Mouse (Mus musculus) left cerebral cortex, postnatal 10 days (tissue): ENCODE data around the gene Sema4b. TPM values are rescaled to one million over a fixed set of nuclear protein-coding genes. Genes with fewer than 3 reads are reported as not detected.

Experiments
- DNase-seq, 2 experiments: peaks; one replicate each; pipeline ENCODE4 v3.0.0; 2021 to 2022; ENCODE audit warnings: low spot score in 2 of 2, mixed read lengths in 1 of 2; ENCODE audit errors: extremely low spot score in 1 of 2
- intact Hi-C: fragments of 180-260 bp; cut with DNase I; formaldehyde crosslinking; loops from one replicate; pipeline ENCODE4 v1.15.1; 2025
- total RNA-seq, 2 experiments: library from RNA; stranded (reverse); gene quantifications; 2 replicates each; pipeline ENCODE4 v1.2.3; 2021

Sema4b gene
- total RNA-seq, 2 experiments from 2014 or later = 23.5 to 23.7 TPM

DNA sequence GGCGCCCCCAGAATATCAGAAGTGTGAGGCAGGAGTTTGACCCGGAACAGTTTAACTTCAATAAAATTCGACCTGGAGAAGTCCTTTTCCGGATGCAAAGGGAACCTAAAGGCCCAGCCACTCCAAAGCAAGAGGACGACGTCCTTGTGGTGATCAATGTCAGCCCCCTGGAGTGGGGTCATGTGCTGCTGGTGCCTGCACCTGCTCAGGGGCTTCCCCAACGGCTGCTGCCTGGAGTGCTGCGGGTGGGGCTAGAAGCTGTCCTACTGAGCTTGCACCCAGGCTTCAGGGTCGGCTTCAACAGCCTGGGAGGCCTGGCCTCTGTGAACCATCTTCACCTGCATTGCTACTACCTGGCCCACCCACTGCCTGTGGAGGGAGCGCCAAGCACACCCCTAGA, 51.9 kb downstream of the Sema4b start:
- intact Hi-C loops = no loop called here

DNA sequence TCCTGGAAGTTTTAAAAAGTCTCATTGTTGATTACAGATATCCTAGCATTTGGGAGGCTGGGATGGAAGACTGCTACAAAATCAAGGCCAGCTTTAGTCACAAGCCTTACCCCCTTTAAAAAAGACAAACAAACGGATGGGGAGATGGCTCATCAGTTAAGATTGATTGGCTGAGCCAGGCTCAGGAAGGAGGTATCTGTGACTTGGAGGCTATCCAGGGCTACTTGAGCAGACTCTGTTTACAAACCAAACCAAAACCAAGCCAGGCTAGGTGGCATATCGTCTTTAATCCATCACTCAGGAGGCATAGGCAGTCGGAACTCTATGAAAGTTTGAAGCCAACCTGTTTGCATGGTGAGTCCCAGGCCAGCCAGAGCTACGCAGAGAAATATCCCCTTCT, 55.0 kb downstream of the Sema4b start:
- no peak for DNase-seq
- intact Hi-C loops = no loop called here

More for the DNA sequence above, 51.9 kb downstream of the Sema4b start:
- DNase-seq = no peak

DNA sequence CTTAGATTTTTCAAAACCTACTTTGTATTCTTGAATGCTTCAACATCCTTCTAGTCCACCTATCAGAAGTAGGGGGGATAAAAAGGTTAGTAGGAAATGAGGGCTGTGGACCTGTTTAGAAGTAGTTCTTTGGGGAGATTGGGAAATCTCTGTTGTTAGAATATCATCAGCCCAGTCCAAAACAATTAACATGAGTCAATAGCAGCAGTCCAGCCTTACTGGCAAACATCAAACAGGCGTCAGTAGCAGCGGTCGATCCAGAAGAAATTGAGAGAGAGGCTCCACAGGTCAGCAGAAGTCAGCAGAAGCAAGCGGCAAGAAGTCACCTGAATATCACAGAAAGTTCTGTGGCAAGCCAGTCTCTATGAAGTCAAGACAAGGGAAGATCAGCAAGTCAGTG, 58.2 kb downstream of the Sema4b start:
- no peak for DNase-seq
- intact Hi-C loops = no loop called here

DNA sequence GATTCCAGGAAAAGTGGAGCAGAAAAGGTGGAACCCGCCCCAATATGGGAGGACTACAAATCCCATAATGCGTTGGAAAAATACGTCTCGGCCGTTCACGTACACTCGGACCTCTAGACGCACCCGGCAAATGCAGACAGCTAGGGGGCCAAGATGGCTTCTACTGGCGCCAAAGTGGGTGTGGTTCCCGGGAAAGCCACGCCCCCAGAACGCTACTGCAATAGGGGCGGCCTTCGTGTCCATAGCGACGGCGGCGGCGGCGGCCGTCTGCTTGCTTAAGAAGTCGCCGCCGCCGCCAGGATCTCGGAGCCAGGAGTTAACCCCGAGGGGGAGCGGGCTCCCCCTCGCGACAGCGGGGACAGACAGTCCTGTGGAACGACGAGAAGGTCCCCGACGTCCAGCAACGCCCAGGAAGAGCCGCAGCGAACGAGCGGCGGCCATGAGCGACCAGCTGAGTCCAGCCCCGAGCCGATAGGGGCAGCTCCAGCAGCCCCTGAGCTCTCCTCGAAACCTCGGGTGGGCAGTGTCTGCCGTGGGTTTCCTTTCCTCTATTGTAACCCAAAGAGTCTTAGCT, 59.6 kb downstream of the Sema4b start, which contains the start of gene Ttll13:
Ttll13 (plus strand) TSS at position 229 of the 574 bp plus-strand sequence.
- DNase-seq = peak; percentile 96 to 99
- intact Hi-C loops = no loop called here

DNA sequence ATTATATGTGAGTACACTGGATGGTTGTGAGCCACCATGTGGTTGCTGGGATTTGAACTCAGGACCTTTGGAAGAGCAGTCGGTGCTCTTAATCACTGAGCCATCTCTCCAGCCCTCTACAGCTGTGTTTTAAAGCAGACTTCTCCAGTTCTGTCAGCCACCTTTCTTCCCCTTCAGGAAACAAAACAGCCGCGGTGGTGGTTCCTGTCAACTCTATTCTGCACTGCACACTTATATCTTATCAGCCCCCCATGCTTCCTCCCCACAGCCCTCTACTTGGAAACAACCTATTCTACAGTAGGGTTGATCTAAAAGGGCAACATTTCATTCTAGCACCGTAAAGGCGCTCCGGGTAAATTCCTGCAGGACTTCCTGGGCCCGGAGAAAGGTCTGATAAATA, 60.2 kb downstream of the Sema4b start:
- intact Hi-C loops = no loop called here
- DNase-seq = no peak

DNA sequence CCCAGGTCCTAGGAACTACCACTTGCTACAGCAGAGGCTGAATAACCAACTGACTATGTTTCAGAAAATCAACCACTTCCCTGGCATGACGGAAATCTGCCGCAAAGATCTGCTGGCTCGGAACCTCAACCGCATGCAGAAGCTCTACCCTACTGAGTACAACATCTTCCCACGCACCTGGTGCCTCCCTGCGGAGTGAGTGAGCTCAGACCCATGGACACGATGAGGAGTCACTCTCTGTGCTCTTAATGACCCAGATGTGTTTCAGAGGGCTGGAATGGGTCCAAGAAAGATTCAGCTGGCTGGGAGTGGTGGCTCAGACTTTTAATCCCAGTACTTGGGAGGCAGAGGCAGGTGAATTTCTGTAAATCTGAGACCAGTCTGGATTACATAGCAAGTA, 65.8 kb downstream of the Sema4b start:
- intact Hi-C loops = no loop called here
- DNase-seq = no peak

DNA sequence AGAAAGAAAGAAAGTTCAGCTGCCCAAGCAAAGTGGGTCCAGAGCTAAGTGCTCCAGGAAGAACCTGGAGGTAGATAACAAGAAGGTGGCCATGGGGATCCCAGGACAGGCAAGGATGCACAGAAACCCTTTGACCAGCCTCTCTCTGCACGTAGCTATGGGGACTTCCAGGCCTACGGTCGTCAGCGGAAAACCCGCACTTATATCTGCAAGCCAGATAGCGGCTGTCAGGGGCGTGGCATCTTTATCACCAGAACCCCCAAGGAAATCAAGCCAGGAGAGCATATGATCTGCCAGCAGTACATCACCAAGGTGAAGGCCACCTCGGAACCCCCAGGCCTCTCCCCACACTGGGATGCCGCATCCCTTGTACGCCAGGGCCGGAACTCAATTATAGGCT, 66.2 kb downstream of the Sema4b start:
- DNase-seq = no peak
- intact Hi-C loops = no loop called here

DNA sequence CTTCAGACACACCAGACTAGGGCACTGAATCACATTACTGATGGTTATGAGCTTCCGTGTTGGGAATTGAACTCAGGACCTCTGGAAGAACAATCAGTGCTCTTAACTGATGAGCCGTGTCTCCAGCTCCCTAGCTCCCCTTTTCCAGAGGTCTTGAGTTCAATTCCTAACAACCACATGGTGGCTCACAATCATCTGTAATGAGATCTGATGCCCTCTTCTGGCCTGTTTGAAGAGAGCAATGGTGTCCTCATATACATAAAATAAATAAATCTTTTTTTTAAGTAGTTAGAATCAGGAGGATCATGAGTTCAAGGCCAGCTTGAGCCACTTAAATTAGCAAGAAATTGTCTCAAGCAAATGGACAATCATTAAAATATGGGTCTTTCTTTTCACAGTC, 69.3 kb downstream of the Sema4b start:
- no peak for DNase-seq
- intact Hi-C loops = no loop called here

DNA sequence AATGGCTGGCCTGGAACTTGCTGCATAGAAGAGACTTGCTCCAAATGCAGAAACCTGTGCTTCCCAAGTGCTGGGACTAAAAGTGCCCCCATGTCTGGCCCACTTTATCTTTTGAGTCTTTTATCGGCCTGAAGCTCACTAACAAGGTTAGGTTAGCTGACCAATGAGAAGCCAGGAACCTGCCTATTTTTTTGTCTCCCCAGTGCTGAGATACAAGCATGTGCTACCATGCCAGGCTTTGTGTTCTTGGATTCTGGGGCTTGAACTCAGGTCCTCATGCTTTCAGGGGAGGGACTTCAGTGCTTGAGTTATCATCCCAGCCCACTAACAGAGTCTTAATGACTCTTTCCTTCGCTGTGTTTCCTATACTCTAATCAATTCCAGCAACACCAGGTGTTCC, 71.1 kb downstream of the Sema4b start:
- no peak for DNase-seq
- intact Hi-C loops = no loop called here

DNA sequence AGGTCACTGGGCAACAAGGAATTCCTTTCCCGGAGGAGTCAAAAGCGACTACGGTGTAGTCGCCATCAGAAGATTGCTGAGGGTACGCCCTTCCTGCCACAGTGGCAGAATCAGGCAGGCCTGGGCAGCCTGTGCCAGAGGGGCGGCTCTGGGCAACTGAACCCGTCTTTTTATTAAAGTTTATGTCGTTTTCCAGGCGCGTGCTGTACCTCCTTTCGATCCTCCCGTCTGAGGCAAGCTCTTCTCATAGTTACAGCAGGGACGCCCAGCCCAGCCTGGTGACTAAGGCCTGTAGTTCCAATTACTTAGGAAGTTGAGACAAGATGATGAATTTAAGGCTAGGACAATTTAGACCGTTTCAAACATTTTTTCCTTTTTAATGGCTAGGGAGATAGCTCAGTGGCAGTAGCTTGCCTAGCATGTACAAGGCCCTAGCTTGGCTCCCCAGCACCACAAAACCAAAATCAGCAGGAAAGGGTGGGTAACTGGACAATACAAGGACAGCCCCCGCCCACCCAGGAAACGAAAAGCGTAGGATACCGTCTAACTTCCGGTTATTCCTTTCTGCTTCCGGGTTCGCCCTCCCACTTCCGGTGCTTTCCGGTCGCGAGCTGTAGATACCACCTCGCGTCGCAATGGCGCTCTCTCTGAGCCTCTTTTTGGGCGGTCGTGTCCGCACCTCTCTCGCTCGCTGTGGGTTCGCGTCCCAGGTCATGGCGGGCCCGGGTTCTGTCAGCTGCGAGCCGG, 74.2 kb downstream of the Sema4b start, which contains the start of gene Ngrn:
Ngrn (plus strand) TSS at position 591 of the 747 bp plus-strand sequence.
- intact Hi-C loops = no loop called here
- peak; percentile 84 to 92 for DNase-seq

DNA sequence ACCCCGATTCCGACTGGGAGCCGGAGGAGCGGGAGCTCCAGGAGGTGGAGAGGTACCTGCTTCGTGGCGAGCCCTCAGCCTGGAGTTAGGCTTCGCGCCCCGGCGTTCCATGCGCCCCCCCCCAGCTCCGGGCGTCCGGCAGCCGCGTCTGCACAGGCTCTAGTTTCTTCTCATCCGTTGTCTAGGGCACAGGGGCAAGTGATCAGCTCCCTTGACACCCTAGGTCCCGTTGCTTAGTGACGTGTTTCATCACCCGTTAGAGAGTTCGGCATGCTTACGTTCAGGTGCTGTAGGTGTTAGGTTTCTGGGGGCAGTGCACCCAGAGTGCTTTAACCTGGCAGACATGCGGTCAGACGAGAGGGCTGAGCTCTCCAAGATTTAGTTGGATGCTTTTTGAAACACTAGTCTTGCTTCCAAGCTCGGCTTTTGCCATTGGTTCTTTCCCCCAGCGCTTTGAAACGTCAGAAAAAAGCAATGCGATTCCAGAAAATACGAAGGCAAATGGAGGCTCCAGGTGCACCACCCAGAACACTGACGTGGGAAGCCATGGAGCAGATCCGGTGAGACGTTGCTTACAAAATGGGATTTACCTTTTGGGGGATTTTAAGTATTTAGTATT, 74.8 kb downstream of the Sema4b start:
- intact Hi-C loops = no loop called here
- DNase-seq = peak in 1 of 2 experiments; percentile 20

DNA sequence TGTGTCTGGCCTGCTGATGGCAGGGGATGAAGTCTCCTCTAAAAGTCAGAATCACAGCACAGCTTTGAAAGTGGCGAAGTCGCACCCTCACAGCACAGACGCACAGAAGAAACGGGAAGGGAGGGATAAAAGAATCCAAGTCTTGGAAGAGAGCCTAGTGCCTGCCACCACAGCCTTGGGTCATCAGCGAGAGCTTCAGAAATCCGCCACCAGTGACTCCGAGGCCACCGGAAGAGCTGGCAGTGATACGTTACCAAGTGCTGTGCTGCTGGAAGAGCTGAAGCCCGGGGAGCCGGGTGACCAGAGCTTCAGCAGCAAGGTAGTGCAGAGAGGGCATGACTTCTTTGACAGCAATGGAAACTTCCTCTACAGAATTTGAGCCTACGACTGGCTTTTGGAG, 78.0 kb downstream of the Sema4b start:
- no peak for DNase-seq
- intact Hi-C loops = no loop called here

DNA sequence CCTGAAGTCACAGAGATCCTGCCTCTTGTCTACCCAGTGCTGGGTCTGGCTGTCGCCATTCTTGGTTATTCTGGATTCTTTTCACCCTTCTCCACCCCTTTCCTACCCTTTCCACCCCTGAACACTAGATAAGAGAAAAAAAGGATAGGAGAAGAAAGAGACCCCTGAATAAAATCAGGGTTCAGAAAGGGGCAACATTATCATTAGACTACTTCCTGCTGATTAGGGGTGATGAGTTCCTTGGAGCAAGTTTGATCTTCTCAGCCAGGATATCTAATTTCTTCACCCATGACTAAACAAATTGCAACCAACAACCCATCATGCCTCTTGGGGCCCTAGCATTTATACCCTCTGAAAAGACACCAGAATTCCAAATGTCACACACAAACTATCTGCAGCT, 81.1 kb downstream of the Sema4b start:
- DNase-seq = no peak
- intact Hi-C loops = no loop called here

DNA sequence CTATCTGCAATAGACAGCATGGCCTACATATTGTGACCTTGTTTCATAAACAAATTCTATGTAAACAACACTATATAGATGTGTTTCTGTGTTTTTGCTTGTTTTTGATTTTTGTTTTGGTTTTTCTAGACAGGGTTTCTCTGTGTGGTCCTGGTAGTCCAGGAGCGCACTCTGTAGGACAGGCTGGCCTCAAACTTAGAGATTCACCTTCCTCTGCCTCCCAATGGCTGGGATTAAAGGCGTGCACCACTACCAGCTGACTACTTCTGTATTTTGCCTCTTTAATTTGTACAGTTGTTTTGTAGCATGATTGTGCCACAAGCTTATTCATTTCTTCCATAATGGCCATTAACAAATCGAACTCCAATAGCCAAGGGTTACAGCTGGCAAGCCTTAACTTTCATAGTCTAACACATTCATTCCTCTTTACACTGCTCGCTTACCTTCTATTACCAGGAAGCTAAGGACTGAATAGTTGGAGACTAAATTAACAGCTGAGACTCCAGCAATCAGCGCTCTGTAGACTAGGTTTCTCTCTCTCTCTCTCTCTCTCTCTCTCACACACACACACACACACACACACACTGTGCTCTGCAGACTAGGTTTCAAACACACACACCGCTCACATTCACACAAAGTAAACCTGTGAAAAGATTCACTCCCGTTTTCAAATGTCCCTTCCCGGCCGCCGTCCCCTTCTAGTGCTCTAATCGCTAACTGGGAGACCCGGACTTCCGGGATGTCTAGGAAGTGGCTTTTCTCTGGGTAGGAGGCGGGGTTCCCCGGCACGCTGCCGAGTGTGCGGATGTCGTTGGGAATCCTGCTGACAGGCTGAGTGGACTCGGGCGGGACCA, 82.5 kb downstream of the Sema4b start, which contains the start of gene Vps33b:
Vps33b (plus strand) TSS at position 753 of the 854 bp plus-strand sequence.
- intact Hi-C loops = no loop called here
- peak; percentile 95 to 98 for DNase-seq

DNA sequence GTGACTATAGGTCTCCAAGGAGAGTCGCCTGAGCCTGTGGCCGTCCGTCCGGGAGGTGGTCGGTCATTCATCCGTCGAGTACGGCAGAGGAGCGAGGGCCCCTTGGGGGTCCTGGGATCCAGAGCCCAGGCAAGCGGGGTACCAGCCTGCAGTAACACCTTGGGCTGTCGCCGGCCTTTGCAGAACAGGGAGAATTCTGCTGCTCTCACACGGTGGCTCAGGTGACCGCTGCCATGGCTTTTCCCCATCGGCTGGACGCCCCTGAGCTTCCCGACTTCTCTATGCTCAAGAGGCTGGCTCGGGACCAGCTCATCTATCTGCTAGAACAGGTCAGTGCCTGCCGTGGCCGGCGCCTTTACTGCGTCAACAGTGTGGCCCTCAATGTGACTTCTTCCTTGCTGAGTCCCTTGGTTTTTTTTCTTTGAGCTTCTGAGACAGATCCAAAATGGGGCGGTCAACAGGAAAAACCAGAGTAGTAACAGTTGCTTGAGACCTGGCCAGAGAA, 83.2 kb downstream of the Sema4b start:
- peak in 1 of 2 experiments; percentile 56 for DNase-seq
- intact Hi-C loops = no loop called here

DNA sequence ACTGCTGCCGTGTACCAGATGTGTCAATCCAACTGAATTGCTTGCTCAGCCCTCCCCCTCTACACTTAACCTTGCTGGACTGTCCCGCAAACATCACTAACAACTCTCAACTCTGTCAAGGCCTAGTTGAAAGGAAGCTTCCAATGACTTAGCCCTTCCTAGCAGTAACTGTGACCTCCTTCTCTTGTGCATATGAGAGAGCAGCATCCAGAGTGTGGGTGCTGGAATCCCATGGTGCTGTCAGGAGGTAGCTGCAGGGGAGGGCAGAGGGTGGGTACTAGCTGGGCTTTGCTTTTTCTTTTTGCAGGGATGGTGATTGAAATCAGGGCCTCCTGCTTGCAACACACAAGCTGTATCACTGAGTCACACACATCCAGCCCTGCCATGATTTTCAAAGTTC, 86.8 kb downstream of the Sema4b start:
- intact Hi-C loops = no loop called here
- DNase-seq = no peak
